Mouse (Mus musculus): ENCODE results near the gene Fmnl2. TPM values are rescaled to one million over a fixed set of nuclear protein-coding genes. Genes with fewer than 3 reads are reported as not detected.

Gene Fmnl2
- polyA plus RNA-seq, 1 experiment from 2014 or later = 1.9 TPM

GRCm38 (mm10) chr2:52913746-52914145, 56.1 kb downstream of the Fmnl2 start:
- ATAC-seq = no peak

GRCm38 (mm10) chr2:52915536-52915935, 57.9 kb downstream of the Fmnl2 start:
- Histone ChIP-seq H3K9me3 (ENCODE audit: control insufficient read depth) (no peaks in the 10 kb centered on the region), H3K4me2 (replicated peaks; ENCODE audit: low read depth) (no peak overlapping the region), H3K4me3 (ENCODE audit: low read depth, low read length) (no peak overlapping the region), H3K4me1 (replicated peaks; ENCODE audit: control insufficient read depth, insufficient read depth, low read length) (no peaks in the 10 kb centered on the region), H3K27me3 (replicated peaks; ENCODE audit: control insufficient read depth, insufficient read depth, low read length) (no peaks in the 10 kb centered on the region), H3K9ac (ENCODE audit: low read depth, low read length) (no peak overlapping the region), H3K36me3 (ENCODE audit: control insufficient read depth, insufficient read depth) (0 out of 2 replicates have a peak, but pooled peaks cover 3% of the 10 kb centered on the region), H3K27ac (ENCODE audit: low read depth, low read length) (no peak overlapping the region)
- ATAC-seq = no peak
- no peak for TF ChIP-seq CTCF (IDR thresholded peaks at IDR 0.05; ENCODE audit: low read depth)
- WGBS = 89% methylated on average over 5 of the region's 5 CpGs

More at GRCm38 (mm10) chr2:52913746-52914145, 56.1 kb downstream of the Fmnl2 start:
- Histone ChIP-seq H3K27me3 (replicated peaks; ENCODE audit: control insufficient read depth, insufficient read depth, low read length) (no peaks in the 10 kb centered on the region), H3K27ac (ENCODE audit: low read depth, low read length) (no peak overlapping the region), H3K36me3 (ENCODE audit: control insufficient read depth, insufficient read depth) (no peaks in the 10 kb centered on the region), H3K9ac (ENCODE audit: low read depth, low read length) (no peak overlapping the region), H3K4me2 (replicated peaks; ENCODE audit: low read depth) (no peak overlapping the region), H3K4me1 (replicated peaks; ENCODE audit: control insufficient read depth, insufficient read depth, low read length) (no peaks in the 10 kb centered on the region), H3K4me3 (ENCODE audit: low read depth, low read length) (no peak overlapping the region), H3K9me3 (ENCODE audit: control insufficient read depth) (no peaks in the 10 kb centered on the region)
- 37% methylated on average over 5 of the region's 5 CpGs for WGBS
- TF ChIP-seq CTCF (IDR thresholded peaks at IDR 0.05; ENCODE audit: low read depth) = no peak

DNA sequence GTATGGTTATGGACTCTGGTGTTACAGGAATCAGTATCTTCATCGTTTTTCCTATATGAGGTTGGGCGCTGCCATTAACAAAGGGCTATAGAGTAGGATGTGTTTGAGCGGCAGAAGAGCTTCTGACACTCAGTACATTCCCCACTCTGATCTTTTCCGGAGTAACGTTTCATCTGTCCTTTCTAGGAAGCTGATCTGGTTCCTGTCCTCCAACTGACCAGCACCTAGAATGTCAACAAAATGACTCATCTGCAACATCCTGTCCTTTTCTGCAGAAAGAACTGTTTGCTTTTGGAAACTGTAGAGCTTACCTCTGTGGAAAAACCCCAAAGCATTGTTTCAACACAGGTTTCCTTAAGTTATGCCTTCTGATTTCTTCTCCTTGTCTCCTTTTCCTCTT, 60.4 kb downstream of the Fmnl2 start:
- H3K4me2 ChIP-seq (replicated peaks; ENCODE audit: low read depth) = no peak overlapping the region

GRCm38 (mm10) chr2:52920701-52921435, 63.2 kb downstream of the Fmnl2 start:
- Histone ChIP-seq H3K9me3 (ENCODE audit: control insufficient read depth) (no peaks in the 10 kb centered on the region), H3K4me2 (replicated peaks; ENCODE audit: low read depth) (no peak overlapping the region), H3K27me3 (replicated peaks; ENCODE audit: control insufficient read depth, insufficient read depth, low read length) (no peaks in the 10 kb centered on the region), H3K9ac (ENCODE audit: low read depth, low read length) (no peak overlapping the region), H3K4me3 (ENCODE audit: low read depth, low read length) (no peak overlapping the region), H3K36me3 (ENCODE audit: control insufficient read depth, insufficient read depth) (0 out of 2 replicates have a peak, but pooled peaks cover 3% of the 10 kb centered on the region), H3K27ac (ENCODE audit: low read depth, low read length) (no peak overlapping the region), H3K4me1 (replicated peaks; ENCODE audit: control insufficient read depth, insufficient read depth, low read length) (no peaks in the 10 kb centered on the region)
- TF ChIP-seq CTCF (IDR thresholded peaks at IDR 0.05; ENCODE audit: low read depth) = no peak
- 90% methylated on average over 5 of the region's 5 CpGs for whole genome bisulfite sequencing
- no peak for ATAC-seq

More for the DNA sequence above, 60.4 kb downstream of the Fmnl2 start:
- Histone ChIP-seq H3K9ac (ENCODE audit: low read depth, low read length) (no peak overlapping the region), H3K36me3 (ENCODE audit: control insufficient read depth, insufficient read depth) (0 out of 2 replicates have a peak, but pooled peaks cover 3% of the 10 kb centered on the region), H3K27me3 (replicated peaks; ENCODE audit: control insufficient read depth, insufficient read depth, low read length) (no peaks in the 10 kb centered on the region), H3K27ac (ENCODE audit: low read depth, low read length) (no peak overlapping the region), H3K4me3 (ENCODE audit: low read depth, low read length) (no peak overlapping the region), H3K4me1 (replicated peaks; ENCODE audit: control insufficient read depth, insufficient read depth, low read length) (no peaks in the 10 kb centered on the region), H3K9me3 (ENCODE audit: control insufficient read depth) (no peaks in the 10 kb centered on the region)
- 62% methylated on average over 5 of the region's 5 CpGs for WGBS
- no peak for ATAC-seq
- no peak for TF ChIP-seq CTCF (IDR thresholded peaks at IDR 0.05; ENCODE audit: low read depth)

- Histone ChIP-seq H3K36me3 (ENCODE audit: control insufficient read depth, insufficient read depth) (0 out of 2 replicates have a peak, but pooled peaks cover 1% of the 10 kb centered on the region), H3K4me1 (replicated peaks; ENCODE audit: control insufficient read depth, insufficient read depth, low read length) (no peaks in the 10 kb centered on the region), H3K27ac (ENCODE audit: low read depth, low read length) (no peak overlapping the region), H3K27me3 (replicated peaks; ENCODE audit: control insufficient read depth, insufficient read depth, low read length) (no peaks in the 10 kb centered on the region), H3K9ac (ENCODE audit: low read depth, low read length) (no peak overlapping the region), H3K4me3 (ENCODE audit: low read depth, low read length) (no peak overlapping the region), H3K4me2 (replicated peaks; ENCODE audit: low read depth) (no peak overlapping the region), H3K9me3 (ENCODE audit: control insufficient read depth) (no peaks in the 10 kb centered on the region)
- WGBS = 72% methylated on average over 3 of the region's 3 CpGs
- TF ChIP-seq CTCF (IDR thresholded peaks at IDR 0.05; ENCODE audit: low read depth) = no peak
- no peak for ATAC-seq
Measured at GRCm38 (mm10) chr2:52925062-52925461, 67.4 kb downstream of the Fmnl2 start.

- no peak for TF ChIP-seq CTCF (IDR thresholded peaks at IDR 0.05; ENCODE audit: low read depth)
- Histone ChIP-seq H3K27me3 (replicated peaks; ENCODE audit: control insufficient read depth, insufficient read depth, low read length) (no peaks in the 10 kb centered on the region), H3K4me3 (ENCODE audit: low read depth, low read length) (no peak overlapping the region), H3K9me3 (ENCODE audit: control insufficient read depth) (no peaks in the 10 kb centered on the region), H3K4me2 (replicated peaks; ENCODE audit: low read depth) (no peak overlapping the region), H3K4me1 (replicated peaks; ENCODE audit: control insufficient read depth, insufficient read depth, low read length) (no peaks in the 10 kb centered on the region), H3K9ac (ENCODE audit: low read depth, low read length) (no peak overlapping the region), H3K36me3 (ENCODE audit: control insufficient read depth, insufficient read depth) (no peaks in the 10 kb centered on the region), H3K27ac (ENCODE audit: low read depth, low read length) (no peak overlapping the region)
- ATAC-seq = no peak
- 47% methylated on average over 3 of the region's 3 CpGs for WGBS
Measured at GRCm38 (mm10) chr2:52927381-52927780, 69.7 kb downstream of the Fmnl2 start.
